Mouse (Mus musculus) spleen, embryonic (tissue): ENCODE measurements around the gene 2610042L04Rik.
"Not testable (repeated sequence)": the region's sequence is repeated elsewhere in the genome, so short reads cannot be mapped to it uniquely, and the experiment has no call there.

Experiments
- CTCF ChIA-PET: fragments of 350-600 bp; sonication (Branson Sonifier 250); formaldehyde crosslinking; loops from one replicate; lab custom pipeline; 2022; lab: Charles Lee

2610042L04Rik gene

GRCm38 (mm10) chr14:4334476-4335080 is at the start of gene 2610042L04Rik:
2610042L04Rik (plus strand) TSS chr14:4334763.
- CTCF ChIA-PET: not testable (repeated sequence)

GRCm38 (mm10) chr14:4316983-4317382 is 17.6 kb upstream of the 2610042L04Rik start, which contains the start of gene Gm3149:
Gm3149 (plus strand) TSS chr14:4317283.
- CTCF ChIA-PET: not testable (repeated sequence)

- CTCF ChIA-PET: not testable (repeated sequence)
Observed at GRCm38 (mm10) chr14:4335506-4335905, 943 bp downstream of the 2610042L04Rik start.

GRCm38 (mm10) chr14:4368991-4369390 is 34.4 kb downstream of the 2610042L04Rik start:
- CTCF ChIA-PET: not testable (repeated sequence)

GRCm38 (mm10) chr14:4369691-4370090 is 35.1 kb downstream of the 2610042L04Rik start:
- CTCF ChIA-PET: not testable (repeated sequence)

GRCm38 (mm10) chr14:4377871-4378270 is 43.3 kb downstream of the 2610042L04Rik start:
- CTCF ChIA-PET: not testable (repeated sequence)

- CTCF ChIA-PET: not testable (repeated sequence)
Observed at GRCm38 (mm10) chr14:4385606-4386005, 51.0 kb downstream of the 2610042L04Rik start.

GRCm38 (mm10) chr14:4392841-4393530 is 58.4 kb downstream of the 2610042L04Rik start:
- CTCF ChIA-PET: not testable (repeated sequence)

- CTCF ChIA-PET: not testable (repeated sequence)
Observed at GRCm38 (mm10) chr14:4397226-4397625, 62.7 kb downstream of the 2610042L04Rik start, which contains the start of gene Gm3159. Gm3159 (plus strand) TSS chr14:4397526.

GRCm38 (mm10) chr14:4398624-4399023 is 64.1 kb downstream of the 2610042L04Rik start:
- CTCF ChIA-PET: not testable (repeated sequence)

- CTCF ChIA-PET: not testable (repeated sequence)
Observed at GRCm38 (mm10) chr14:4400115-4400789, 65.7 kb downstream of the 2610042L04Rik start.

GRCm38 (mm10) chr14:4401245-4401644 is 66.7 kb downstream of the 2610042L04Rik start:
- CTCF ChIA-PET: not testable (repeated sequence)

- CTCF ChIA-PET: not testable (repeated sequence)
Observed at GRCm38 (mm10) chr14:4403840-4404239, 69.3 kb downstream of the 2610042L04Rik start.
